Mouse (Mus musculus): ENCODE results near the gene Clrn2.

DNA sequence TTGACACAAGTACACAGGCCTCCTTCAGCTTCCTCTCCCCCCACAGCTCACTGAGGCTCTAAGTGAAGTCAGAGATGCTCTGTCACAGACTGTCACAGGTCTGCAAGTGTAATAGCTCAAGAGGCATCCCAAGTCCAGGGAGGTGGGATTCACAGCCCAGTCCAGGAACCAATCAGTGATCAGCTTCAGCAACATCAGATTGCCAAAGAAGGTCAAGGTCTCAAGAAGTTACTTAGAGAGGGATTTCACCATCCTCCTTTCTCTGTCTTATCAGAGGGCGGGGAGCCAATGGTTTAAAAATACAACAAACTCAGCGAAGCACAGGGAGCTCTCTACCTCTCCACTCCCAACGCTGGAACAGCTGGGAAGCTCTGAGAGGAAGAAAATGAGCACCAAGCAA is 12.4 kb upstream of the Clrn2 start:
- TF ChIP-seq CTCF (IDR thresholded peaks at IDR 0.05; ENCODE audit: low read depth, low read length): no peak
- TF ChIP-seq POLR2A (IDR thresholded peaks at IDR 0.05; ENCODE audit: borderline replicate concordance, low read depth, low read length): no peak
